In the genomic region with DNA sequence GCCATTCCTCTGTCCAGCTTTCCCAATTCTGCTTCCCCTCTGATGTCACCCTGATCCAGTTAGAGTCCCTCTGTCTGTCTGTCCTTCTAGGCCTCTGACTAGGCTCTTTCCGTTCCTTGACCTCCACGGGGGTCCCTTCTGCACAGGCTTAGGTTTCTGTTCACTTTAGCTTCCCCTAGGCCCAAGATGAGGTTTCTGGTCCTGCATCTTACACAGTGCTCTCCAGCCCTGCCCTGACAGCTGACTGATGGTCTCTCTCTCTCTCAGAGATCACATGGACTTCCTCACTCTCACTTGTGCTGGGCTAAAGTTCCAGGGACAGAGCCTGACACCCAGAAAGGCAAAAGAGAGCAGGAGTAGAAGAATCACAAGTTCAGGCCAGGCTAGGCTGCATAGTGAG, we compare ENCODE assay signal across 19 mouse cellular contexts. TPM values are rescaled to one million over a fixed set of nuclear protein-coding genes. Genes with fewer than 3 reads are reported as not detected.
DNase-seq lines count a peak whose midpoint lies in the region; ATAC-seq and TF ChIP-seq lines count a peak whose summit lies in the region.
"Had no signal": no experiment of that assay in that cellular context is flagged by ENCODE, and none has a peak within 500 bp of the region (broad histone marks: within the 10 kb centered on the region; RNA-seq: fewer than 3 reads in every experiment).

No protein-coding gene starts in this region.

- H3K27ac ChIP-seq in heart, embryonic 11.5 days (ENCODE audit: low read depth, low read length): no peak overlapping the region
- H3K27ac ChIP-seq in heart, embryonic 12.5 days (ENCODE audit: poor library complexity, severe bottlenecking): no peak overlapping the region
- H3K27ac ChIP-seq in layer of hippocampus, adult 2 months: peak overlapping the region; percentile 65; the same call in 1 of the 2 replicates
- peak overlapping the region; percentile 33; the same call in 1 of the 2 replicates for H3K27ac ChIP-seq in brown adipose tissue, adult 24 weeks (replicated peaks; ENCODE audit: low read depth, low read length)
- H3K27ac ChIP-seq: embryonic facial prominence, embryonic 10.5 days; forebrain, embryonic 13.5 days; liver, embryonic 13.5 days; midbrain, embryonic 13.5 days had no signal

- peak overlapping the region; percentile 0; the same call in 1 of the 2 replicates for H3K9ac ChIP-seq in heart, embryonic 11.5 days (ENCODE audit: low read depth, low read length)
- H3K9ac ChIP-seq in heart, embryonic 12.5 days: no peak overlapping the region
- H3K9ac ChIP-seq: forebrain, embryonic 13.5 days; liver, embryonic 13.5 days; midbrain, embryonic 13.5 days had no signal

- 78% methylated on average over 2 of the region's 2 CpGs for WGBS in heart, embryonic 11.5 days (ENCODE audit: insufficient replicate concordance)
- 75% methylated on average over 2 of the region's 2 CpGs for WGBS in heart, embryonic 12.5 days

- H3K4me1 ChIP-seq in heart, embryonic 11.5 days (ENCODE audit: control insufficient read depth, insufficient read depth, low read length): peaks cover 11% of the 10 kb centered on the region
- H3K4me1 ChIP-seq in heart, embryonic 12.5 days (replicated peaks): peaks cover 16% of the 10 kb centered on the region
- H3K4me1 ChIP-seq in brown adipose tissue, adult 24 weeks (ENCODE audit: control insufficient read depth, insufficient read depth, insufficient read length, low read length): peaks cover 7% of the 10 kb centered on the region
- H3K4me1 ChIP-seq: forebrain, embryonic 13.5 days; midbrain, embryonic 13.5 days had no signal

- H3K27me3 ChIP-seq in heart, embryonic 11.5 days (ENCODE audit: control insufficient read depth, insufficient read depth, low read length): no peaks in the 10 kb centered on the region
- peaks cover 3% of the 10 kb centered on the region; the same call in 1 of the 2 replicates for H3K27me3 ChIP-seq in heart, embryonic 12.5 days (replicated peaks)
- H3K27me3 ChIP-seq: forebrain, embryonic 13.5 days; liver, embryonic 13.5 days; midbrain, embryonic 13.5 days had no signal

- no peaks in the 10 kb centered on the region for H3K36me3 ChIP-seq in heart, embryonic 11.5 days (ENCODE audit: control insufficient read depth, insufficient read depth, low read length)
- H3K36me3 ChIP-seq in heart, embryonic 12.5 days: no peaks in the 10 kb centered on the region
- H3K36me3 ChIP-seq: embryonic facial prominence, embryonic 10.5 days; liver, embryonic 13.5 days; midbrain, embryonic 13.5 days had no signal

- no peaks in the 10 kb centered on the region for H3K9me3 ChIP-seq in heart, embryonic 11.5 days (replicated peaks; ENCODE audit: control insufficient read depth, low read length)
- H3K9me3 ChIP-seq in heart, embryonic 12.5 days (replicated peaks): no peaks in the 10 kb centered on the region
- H3K9me3 ChIP-seq: embryonic facial prominence, embryonic 10.5 days; forebrain, embryonic 13.5 days; liver, embryonic 13.5 days; midbrain, embryonic 13.5 days had no signal

- no peak overlapping the region for H3K4me3 ChIP-seq in heart, embryonic 11.5 days (ENCODE audit: low read depth, low read length)
- H3K4me3 ChIP-seq in heart, embryonic 12.5 days: no peak overlapping the region
- H3K4me3 ChIP-seq in layer of hippocampus, adult 2 months: no peak overlapping the region
- no peak overlapping the region for H3K4me3 ChIP-seq in brown adipose tissue, adult 24 weeks (ENCODE audit: insufficient read depth, low read depth, low read length)
- H3K4me3 ChIP-seq: embryonic facial prominence, embryonic 10.5 days; forebrain, embryonic 13.5 days; liver, embryonic 13.5 days; midbrain, embryonic 13.5 days had no signal

- ATAC-seq in heart, embryonic 11.5 days (replicated peaks; ENCODE audit: insufficient number of reproducible peaks, low FRiP score, low TSS enrichment): no peak
- ATAC-seq in heart, embryonic 12.5 days (ENCODE audit: insufficient number of reproducible peaks, low FRiP score): no peak
- ATAC-seq: forebrain, embryonic 13.5 days; inflammation-experienced regulatory T-cells, adult 6 months; midbrain, embryonic 13.5 days had no signal

- no peak overlapping the region for H3K4me2 ChIP-seq in heart, embryonic 11.5 days
- no peak overlapping the region for H3K4me2 ChIP-seq in heart, embryonic 12.5 days
- H3K4me2 ChIP-seq: forebrain, embryonic 13.5 days; liver, embryonic 13.5 days; midbrain, embryonic 13.5 days had no signal

- no peak for TF ChIP-seq CTCF in layer of hippocampus, adult 2 months (conservative IDR thresholded peaks at IDR 0.05)

- no peak for DNase-seq in layer of hippocampus, adult 2 months (ENCODE audit: low spot score in 2 of 2)
- DNase-seq in layer of hippocampus, adult 9-10 months (ENCODE audit: low spot score): no peak
- DNase-seq in lung, postnatal 36 days: peak; percentile 10
- DNase-seq in lung, adult 18-20 months: no peak
- no peak for DNase-seq in kidney, adult 9 months
- DNase-seq: kidney, adult 8-10 months; liver, embryonic 13.5 days had no signal

RNA-seq across cellular contexts. Expression of a gene that starts 10.6 kb away (rescaled TPM):
- not detected in 2 replicates for polyA plus RNA-seq in heart, embryonic 11.5 days (2014; fragmentation: Nextera tagmentation; extraction: Ambion mirVana)
- polyA plus RNA-seq in heart, embryonic 12.5 days (2016; fragmentation: Nextera tagmentation; extraction: Ambion mirVana): 0.08 and 0.34 TPM in 2 replicates
- under 1 TPM; 0.34 to 0.79 TPM for total RNA-seq in layer of hippocampus, adult 2 months (2021)
- polyA plus RNA-seq in brown adipose tissue, adult 24 weeks (2012; ENCODE audit: insufficient read depth, insufficient read length, missing spikeins): not detected in 2 replicates
- total RNA-seq: gastrocnemius, postnatal 4 days; heart, postnatal 10 days; megakaryocyte progenitor cell, adult 5-6 weeks; neutrophil, adult 5-6 weeks had no signal
- polyA plus RNA-seq: C2C12; embryonic facial prominence, embryonic 10.5 days; inflammation-experienced regulatory T-cells, adult 6 months had no signal

RNA-seq across cellular contexts. Expression of a gene that starts 17.1 kb away (rescaled TPM):
- 0.49 and 0.59 TPM in 2 replicates for polyA plus RNA-seq in heart, embryonic 11.5 days (2014; fragmentation: Nextera tagmentation; extraction: Ambion mirVana)
- polyA plus RNA-seq in heart, embryonic 12.5 days (2016; fragmentation: Nextera tagmentation; extraction: Ambion mirVana): 0.43 and 0.71 TPM in 2 replicates
- 10 to 100 TPM; 29.9 to 33.9 TPM for total RNA-seq in layer of hippocampus, adult 2 months (2021)
- polyA plus RNA-seq in brown adipose tissue, adult 24 weeks (2012; ENCODE audit: insufficient read depth, insufficient read length, missing spikeins): 2.4 and 3.2 TPM in 2 replicates
- total RNA-seq: megakaryocyte progenitor cell, adult 5-6 weeks; neutrophil, adult 5-6 weeks had no signal
- polyA plus RNA-seq: C2C12; forebrain, embryonic 13.5 days; inflammation-experienced regulatory T-cells, adult 6 months; midbrain, embryonic 13.5 days had no signal

Comparison
In these comparisons a context has a peak if more than half of its experiments do, and no peak if none do; other contexts are left out.
1. H3K27ac ChIP-seq: peak in layer of hippocampus, adult 2 months (single experiment) and brown adipose tissue, adult 24 weeks (single experiment); none in heart, embryonic 11.5 days (single experiment) and heart, embryonic 12.5 days (single experiment).